Mouse (Mus musculus) liver, embryonic 16.5 days (tissue): ENCODE measurements around the gene Fam166a. TPM values are rescaled to one million over a fixed set of nuclear protein-coding genes. Genes with fewer than 3 reads are reported as not detected.

Experiments
- ATAC-seq: fragments of 200-750 bp; cut with Nextera tagmentation; 2 replicates; pipeline ENCODE4 v1.8.0; 2017; ENCODE audit warnings: low read depth, mild to moderate bottlenecking, moderate number of reproducible peaks, moderate library complexity
- H3K27ac ChIP-seq: fragments of 300-500 bp; sonication (generic); 2 replicates; pipeline ENCODE4 v1.5.1; 2014; ENCODE audit warnings: mild to moderate bottlenecking, low read length
- H3K27me3 ChIP-seq: fragments of 300-500 bp; sonication (generic); 2 replicates; pipeline ENCODE4 v1.6.1; 2014; ENCODE audit warnings: low read depth, low read length, mixed read lengths; ENCODE audit not compliant: control insufficient read depth, insufficient read depth
- H3K36me3 ChIP-seq: fragments of 300-500 bp; sonication (generic); 2 replicates; pipeline ENCODE4 v1.6.1; 2014; ENCODE audit warnings: mild to moderate bottlenecking; ENCODE audit not compliant: control insufficient read depth, insufficient read depth
- H3K4me1 ChIP-seq: fragments of 300-500 bp; sonication (generic); 2 replicates; pipeline ENCODE4 v1.6.1; 2014; ENCODE audit warnings: low read depth, low read length, mixed read lengths; ENCODE audit not compliant: control insufficient read depth
- H3K4me2 ChIP-seq: fragments of 300-500 bp; sonication (generic); 2 replicates; pipeline ENCODE4 v1.6.1; 2014; ENCODE audit warnings: low read depth, low read length, mixed read lengths
- H3K4me3 ChIP-seq: fragments of 300-500 bp; sonication (generic); 2 replicates; pipeline ENCODE4 v1.5.1; 2014; ENCODE audit warnings: low read depth, mild to moderate bottlenecking, low read length
- H3K9ac ChIP-seq: fragments of 300-500 bp; sonication (generic); 2 replicates; pipeline ENCODE4 v1.6.1; 2014; ENCODE audit warnings: low read depth, low read length
- H3K9me3 ChIP-seq: fragments of 300-500 bp; sonication (generic); replicated peaks from 2 replicates; pipeline ENCODE4 v1.6.1; 2016; ENCODE audit warnings: low read length; ENCODE audit not compliant: control insufficient read depth
- WGBS: fragments of 180-500 bp; shearing (Covaris S2); extraction: QIAGEN DNeasy Blood & Tissue Kit; methylation state at CpG from one replicate; pipeline ENCODE4 v1.1.7; 2014; ENCODE audit not compliant: insufficient replicate concordance; 5-methylcytosine and 5-hydroxymethylcytosine counted together
- polyA plus RNA-seq: library from polyadenylated mRNA; unstranded; fragments of >200 nt; fragmentation: Nextera tagmentation; extraction: Ambion mirVana; gene quantifications from 2 replicates; pipeline ENCODE4 v1.2.1, GENCODE M21; 2015

The Fam166a gene
- polyA plus RNA-seq, 1 experiment from 2014 or later, result not detected

- Histone ChIP-seq H3K4me1 (peaks cover 29% of the 10 kb centered on the region), H3K4me3 (peak overlapping the region; percentile 81), H3K27ac (peak overlapping the region; percentile 99), H3K9me3 (no peaks in the 10 kb centered on the region), H3K9ac (peak overlapping the region; percentile 83), H3K36me3 (peaks cover 18% of the 10 kb centered on the region), H3K27me3 (no peaks in the 10 kb centered on the region), H3K4me2 (peak overlapping the region; percentile 73)
- 2% methylated on average over 41 of the region's 41 CpGs for WGBS
- ATAC-seq, result peak; percentile 89
Measured at GRCm38 (mm10) chr2:25224766-25225752, 6.5 kb downstream of the Fam166a start.

- Histone ChIP-seq H3K4me2 (peak overlapping the region; percentile 73), H3K9me3 (no peaks in the 10 kb centered on the region), H3K27me3 (no peaks in the 10 kb centered on the region), H3K4me1 (peaks cover 29% of the 10 kb centered on the region), H3K9ac (peak overlapping the region; percentile 83), H3K36me3 (peaks cover 18% of the 10 kb centered on the region), H3K4me3 (peak overlapping the region; percentile 78), H3K27ac (peak overlapping the region; percentile 99)
- ATAC-seq, result no peak
- 80% methylated on average over 8 of the region's 8 CpGs for WGBS
Measured at GRCm38 (mm10) chr2:25225811-25226379, 7.3 kb downstream of the Fam166a start.

GRCm38 (mm10) chr2:25226864-25227263 is 8.3 kb downstream of the Fam166a start:
- Histone ChIP-seq H3K4me2 (no peak overlapping the region), H3K36me3 (peaks cover 12% of the 10 kb centered on the region), H3K9me3 (no peaks in the 10 kb centered on the region), H3K27ac (no peak overlapping the region; the same call in 1 of the 2 replicates), H3K4me3 (no peak overlapping the region), H3K27me3 (no peaks in the 10 kb centered on the region), H3K4me1 (peaks cover 23% of the 10 kb centered on the region), H3K9ac (no peak overlapping the region; the same call in 1 of the 2 replicates)
- WGBS, result 85% methylated on average over 5 of the region's 5 CpGs
- no peak for ATAC-seq

- no peak overlapping the region for H3K4me3 ChIP-seq
- peaks cover 22% of the 10 kb centered on the region for H3K4me1 ChIP-seq
- peaks cover 8% of the 10 kb centered on the region; the same call in 1 of the 2 replicates for H3K36me3 ChIP-seq
- no peak overlapping the region for H3K9ac ChIP-seq
- no peak overlapping the region for H3K4me2 ChIP-seq
- H3K27me3 ChIP-seq, result no peaks in the 10 kb centered on the region
- H3K27ac ChIP-seq, result no peak overlapping the region
- H3K9me3 ChIP-seq, result no peaks in the 10 kb centered on the region
- no peak for ATAC-seq
- 84% methylated on average over 4 of the region's 4 CpGs for WGBS
Measured at GRCm38 (mm10) chr2:25227406-25227805, 8.9 kb downstream of the Fam166a start.

- 0% methylated on average over 7 of the region's 7 CpGs for WGBS
- peaks cover 17% of the 10 kb centered on the region for H3K4me1 ChIP-seq
- peak overlapping the region; percentile 82 for H3K27ac ChIP-seq
Measured at GRCm38 (mm10) chr2:25228431-25228889, 9.9 kb downstream of the Fam166a start.

GRCm38 (mm10) chr2:25228995-25229530 is 10.5 kb downstream of the Fam166a start:
- peak overlapping the region; percentile 37; the same call in 1 of the 2 replicates for H3K9ac ChIP-seq
- H3K4me2 ChIP-seq, result peak overlapping the region; percentile 77
- no peak for ATAC-seq
- H3K4me3 ChIP-seq, result peak overlapping the region; percentile 54
- WGBS, result 67% methylated on average over 6 of the region's 6 CpGs
- no peaks in the 10 kb centered on the region; the same call in 1 of the 2 replicates for H3K27me3 ChIP-seq
- H3K27ac ChIP-seq, result no peak overlapping the region
- H3K4me1 ChIP-seq, result peaks cover 17% of the 10 kb centered on the region
- H3K9me3 ChIP-seq, result no peaks in the 10 kb centered on the region
- no peaks in the 10 kb centered on the region for H3K36me3 ChIP-seq

More at GRCm38 (mm10) chr2:25228431-25228889, 9.9 kb downstream of the Fam166a start:
- H3K36me3 ChIP-seq, result peaks cover 4% of the 10 kb centered on the region; the same call in 1 of the 2 replicates
- H3K9me3 ChIP-seq, result no peaks in the 10 kb centered on the region
- peak overlapping the region; percentile 60 for H3K9ac ChIP-seq
- peak overlapping the region; percentile 54 for H3K4me3 ChIP-seq
- H3K4me2 ChIP-seq, result peak overlapping the region; percentile 77
- no peak for ATAC-seq
- H3K27me3 ChIP-seq, result no peaks in the 10 kb centered on the region; the same call in 1 of the 2 replicates

- H3K27ac ChIP-seq, result no peak overlapping the region
- no peaks in the 10 kb centered on the region for H3K9me3 ChIP-seq
- H3K36me3 ChIP-seq, result no peaks in the 10 kb centered on the region
- ATAC-seq, result no peak
- H3K4me1 ChIP-seq, result peaks cover 17% of the 10 kb centered on the region
- no peaks in the 10 kb centered on the region; the same call in 1 of the 2 replicates for H3K27me3 ChIP-seq
- H3K4me2 ChIP-seq, result no peak overlapping the region
- no peak overlapping the region for H3K4me3 ChIP-seq
- WGBS, result 64% methylated on average over 5 of the region's 5 CpGs
- no peak overlapping the region for H3K9ac ChIP-seq
Measured at GRCm38 (mm10) chr2:25229582-25229981, 11.0 kb downstream of the Fam166a start.

- H3K4me2 ChIP-seq, result no peak overlapping the region
- H3K9me3 ChIP-seq, result no peaks in the 10 kb centered on the region
- peaks cover 14% of the 10 kb centered on the region for H3K4me1 ChIP-seq
- 78% methylated on average over 7 of the region's 7 CpGs for WGBS
- no peak overlapping the region for H3K9ac ChIP-seq
- H3K4me3 ChIP-seq, result no peak overlapping the region
- no peaks in the 10 kb centered on the region; the same call in 1 of the 2 replicates for H3K27me3 ChIP-seq
- ATAC-seq, result no peak
- H3K36me3 ChIP-seq, result no peaks in the 10 kb centered on the region
- no peak overlapping the region for H3K27ac ChIP-seq
Measured at GRCm38 (mm10) chr2:25230581-25230980, 12.0 kb downstream of the Fam166a start.
